Mouse (Mus musculus) ES-Bruce4 (cell line): Measurements from ENCODE around the gene Lrit2. TPM values are rescaled to one million over a fixed set of nuclear protein-coding genes. Genes with fewer than 3 reads are reported as not detected.

ENCODE experiments used
- H3K27ac ChIP-seq: 2 replicates; pipeline ENCODE4 v1.5.1; 2012; ENCODE audit warnings: low read length, inconsistent platforms; ENCODE audit not compliant: insufficient read depth
- H3K27me3 ChIP-seq: 2 replicates; pipeline ENCODE4 v1.6.1; 2012; ENCODE audit warnings: mild to moderate bottlenecking, low read length, inconsistent platforms; ENCODE audit not compliant: control insufficient read depth, poor library complexity, insufficient read depth, severe bottlenecking
- H3K36me3 ChIP-seq: 2 replicates; pipeline ENCODE4 v1.6.1; 2012; ENCODE audit warnings: inconsistent platforms, mild to moderate bottlenecking, low read length, moderate library complexity; ENCODE audit not compliant: control insufficient read depth, poor library complexity, insufficient read depth, severe bottlenecking
- H3K4me1 ChIP-seq: one replicate; pipeline ENCODE4 v1.8.1; 2011; ENCODE audit warnings: low read length; ENCODE audit not compliant: control insufficient read depth, insufficient read depth
- H3K4me3 ChIP-seq: 2 replicates; pipeline ENCODE4 v1.5.1; 2011; ENCODE audit warnings: low read depth, mild to moderate bottlenecking, low read length
- H3K9ac ChIP-seq: 2 replicates; pipeline ENCODE4 v1.6.1; 2012; ENCODE audit warnings: low read depth, mild to moderate bottlenecking, inconsistent platforms; ENCODE audit not compliant: poor library complexity, severe bottlenecking
- H3K9me3 ChIP-seq: replicated peaks from 2 replicates; pipeline ENCODE4 v1.6.1; 2012; ENCODE audit warnings: mild to moderate bottlenecking, low read length, inconsistent platforms; ENCODE audit not compliant: control insufficient read depth, poor library complexity, insufficient read depth, severe bottlenecking
- CTCF ChIP-seq: IDR thresholded peaks from one replicate; pipeline ENCODE4 v1.8.1; 2011; ENCODE audit warnings: low read depth, low read length
- EP300 ChIP-seq: IDR thresholded peaks from 2 replicates; pipeline ENCODE4 v1.6.1; 2011; ENCODE audit warnings: low read depth, low read length; ENCODE audit not compliant: insufficient read depth
- POLR2A ChIP-seq: IDR thresholded peaks from one replicate; pipeline ENCODE4 v1.8.1; 2011; ENCODE audit warnings: low read length; ENCODE audit not compliant: insufficient read depth
- polyA plus RNA-seq: library from polyadenylated mRNA; stranded (reverse); fragments of >200 nt; gene quantifications from 2 replicates; pipeline ENCODE4 v1.2.4, GENCODE M21; 2011; ENCODE audit warnings: low read depth; ENCODE audit not compliant: missing spikeins, insufficient read depth, insufficient read length

The Lrit2 gene
- polyA plus RNA-seq, 1 experiment = not detected

GRCm38 (mm10) chr14:37104747-37105146 lies 37.0 kb downstream of the Lrit2 start:
- Histone ChIP-seq H3K36me3 (no peaks in the 10 kb centered on the region), H3K27ac (no peak overlapping the region), H3K9ac (no peak overlapping the region), H3K9me3 (no peaks in the 10 kb centered on the region), H3K4me1 (no peaks in the 10 kb centered on the region), H3K27me3 (no peaks in the 10 kb centered on the region), H3K4me3 (no peak overlapping the region)
- TF ChIP-seq EP300 (no peak), POLR2A (no peak), CTCF (no peak)

GRCm38 (mm10) chr14:37105846-37106245 lies 38.1 kb downstream of the Lrit2 start:
- Histone ChIP-seq H3K27ac (no peak overlapping the region), H3K4me3 (no peak overlapping the region), H3K9ac (no peak overlapping the region)

GRCm38 (mm10) chr14:37109460-37109859 lies 41.7 kb downstream of the Lrit2 start:
- peaks cover 2% of the 10 kb centered on the region; the same call in 1 of the 2 replicates for H3K9me3 ChIP-seq
- H3K4me1 ChIP-seq = no peaks in the 10 kb centered on the region
- no peak overlapping the region for H3K27ac ChIP-seq
- TF ChIP-seq POLR2A = no peak
- H3K4me3 ChIP-seq = no peak overlapping the region
- H3K9ac ChIP-seq = no peak overlapping the region
- H3K27me3 ChIP-seq = no peaks in the 10 kb centered on the region
- no peaks in the 10 kb centered on the region for H3K36me3 ChIP-seq

More at GRCm38 (mm10) chr14:37105846-37106245, 38.1 kb downstream of the Lrit2 start:
- no peaks in the 10 kb centered on the region for H3K9me3 ChIP-seq
- H3K36me3 ChIP-seq = no peaks in the 10 kb centered on the region
- H3K4me1 ChIP-seq = no peaks in the 10 kb centered on the region
- TF ChIP-seq CTCF (no peak), POLR2A (no peak), EP300 (no peak)
- H3K27me3 ChIP-seq = no peaks in the 10 kb centered on the region

GRCm38 (mm10) chr14:37109975-37110374 lies 42.2 kb downstream of the Lrit2 start:
- Histone ChIP-seq H3K27ac (no peak overlapping the region), H3K9me3 (peaks cover 6% of the 10 kb centered on the region; the same call in 1 of the 2 replicates)

GRCm38 (mm10) chr14:37110456-37110855 lies 42.7 kb downstream of the Lrit2 start:
- H3K4me1 ChIP-seq = no peaks in the 10 kb centered on the region
- H3K9ac ChIP-seq = no peak overlapping the region
- no peaks in the 10 kb centered on the region for H3K36me3 ChIP-seq
- H3K27me3 ChIP-seq = no peaks in the 10 kb centered on the region
- peaks cover 6% of the 10 kb centered on the region; the same call in 1 of the 2 replicates for H3K9me3 ChIP-seq
- H3K4me3 ChIP-seq = no peak overlapping the region
- TF ChIP-seq EP300 = no peak
- no peak for TF ChIP-seq POLR2A
- no peak for TF ChIP-seq CTCF
- no peak overlapping the region for H3K27ac ChIP-seq

More at GRCm38 (mm10) chr14:37109975-37110374, 42.2 kb downstream of the Lrit2 start:
- Histone ChIP-seq H3K4me1 (no peaks in the 10 kb centered on the region), H3K27me3 (no peaks in the 10 kb centered on the region), H3K36me3 (no peaks in the 10 kb centered on the region), H3K4me3 (no peak overlapping the region), H3K9ac (no peak overlapping the region)
- TF ChIP-seq EP300 = no peak
- TF ChIP-seq POLR2A = no peak
- no peak for TF ChIP-seq CTCF

- Histone ChIP-seq H3K9ac (no peak overlapping the region), H3K4me3 (no peak overlapping the region), H3K27ac (no peak overlapping the region), H3K9me3 (peaks cover 6% of the 10 kb centered on the region; the same call in 1 of the 2 replicates), H3K36me3 (no peaks in the 10 kb centered on the region), H3K4me1 (no peaks in the 10 kb centered on the region), H3K27me3 (no peaks in the 10 kb centered on the region)
- no peak for TF ChIP-seq POLR2A
- no peak for TF ChIP-seq CTCF
- TF ChIP-seq EP300 = no peak
These were observed 43.6 kb downstream of the Lrit2 start for GRCm38 (mm10) chr14:37111371-37111770.
